Mouse (Mus musculus) heart, postnatal 0 days (tissue): ENCODE results near the gene Hamp.

ENCODE experiments used
- CTCF ChIP-seq: IDR thresholded peaks from 2 replicates; pipeline ENCODE4 v1.5.1; 2016; ENCODE audit warnings: antibody characterized with exemption, control low read depth, low read depth
- EP300 ChIP-seq: IDR thresholded peaks from 2 replicates; pipeline ENCODE4 v1.6.1; 2016; ENCODE audit warnings: antibody characterized with exemption, low read depth

- no peak for TF ChIP-seq EP300
- TF ChIP-seq CTCF, result no peak
Observed at GRCm38 (mm10) chr7:30968611-30969010, 24.8 kb upstream of the Hamp start.
